Mouse (Mus musculus): ENCODE measurements at regions not wholly inside any gene's neighbourhood (a gene's known extent, or its start where the extent isn't known, plus 50 kb on each side); places are given as distances from the start of the nearest gene placed in this dataset.

DNA sequence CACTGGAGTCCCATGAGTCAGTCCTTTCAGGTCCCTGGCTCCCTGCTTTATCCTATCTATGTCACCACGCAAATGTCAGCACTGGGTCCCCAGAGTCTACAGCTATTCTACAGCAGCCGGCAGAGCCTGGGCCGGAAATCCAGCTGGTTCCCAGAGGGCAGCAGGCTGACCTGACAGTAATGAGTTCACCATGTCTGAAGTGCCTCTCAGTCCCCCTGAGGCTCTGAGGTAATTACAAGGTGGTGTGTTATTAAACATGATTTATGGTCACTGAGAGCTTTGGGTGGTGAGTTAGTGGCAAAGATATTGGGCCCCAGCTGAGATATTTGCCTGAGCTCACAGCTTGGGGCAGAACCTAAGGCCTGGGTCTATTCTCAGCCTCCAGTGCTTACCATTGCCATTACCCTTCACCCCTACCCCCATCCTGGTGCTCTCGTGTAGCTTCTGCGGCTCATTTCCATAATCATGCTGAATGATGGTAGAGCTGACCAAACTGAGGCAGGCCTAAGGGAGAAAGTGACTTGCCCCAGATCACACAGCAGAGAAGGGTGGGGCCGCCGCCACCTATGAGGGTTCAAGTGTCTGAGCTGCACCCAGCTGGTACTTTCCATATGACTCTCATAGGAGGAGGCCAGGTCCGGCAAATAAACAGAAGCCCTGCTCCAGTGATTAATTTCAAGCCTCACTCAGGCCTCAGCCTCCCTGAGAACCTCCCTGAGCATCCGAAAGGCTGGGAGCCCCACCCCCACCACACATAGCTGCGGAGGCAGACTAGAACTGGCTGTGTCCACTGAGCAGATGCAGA, 446.8 kb downstream of the Ptpru start:
- TF ChIP-seq GABPA (IDR thresholded peaks at IDR 0.05; ENCODE audit: insufficient replicate concordance, low read depth, low read length) (no peak), POLR2A (IDR thresholded peaks at IDR 0.05; ENCODE audit: low read depth, low read length) (peak; percentile 37; the same call in 1 of the 2 replicates), HCFC1 (IDR thresholded peaks at IDR 0.05; ENCODE audit: low read depth, low read length) (peak; percentile 22; the same call in 1 of the 2 replicates), USF1 (IDR thresholded peaks at IDR 0.05; ENCODE audit: low read depth, low read length) (no peak), PAX5 (IDR thresholded peaks at IDR 0.05; ENCODE audit: low read length) (no peak)

All from CH12.LX (cell line).